Mouse (Mus musculus): Measurements from ENCODE around the gene Sgcb. TPM values are rescaled to one million over a fixed set of nuclear protein-coding genes. Genes with fewer than 3 reads are reported as not detected.

Gene Sgcb
- total RNA-seq (2021), result 21.3 and 26.9 TPM in 2 replicates
- long read RNA-seq, transcript Sgcb-201 (6 exons, 3,786 nt), result major isoform, 22 of 29 reads
- long read RNA-seq, partial matches to known transcripts, result 6 of 29 reads
- long read RNA-seq, other reads (novel, unspliced or antisense), result 1 of 29 reads

DNA sequence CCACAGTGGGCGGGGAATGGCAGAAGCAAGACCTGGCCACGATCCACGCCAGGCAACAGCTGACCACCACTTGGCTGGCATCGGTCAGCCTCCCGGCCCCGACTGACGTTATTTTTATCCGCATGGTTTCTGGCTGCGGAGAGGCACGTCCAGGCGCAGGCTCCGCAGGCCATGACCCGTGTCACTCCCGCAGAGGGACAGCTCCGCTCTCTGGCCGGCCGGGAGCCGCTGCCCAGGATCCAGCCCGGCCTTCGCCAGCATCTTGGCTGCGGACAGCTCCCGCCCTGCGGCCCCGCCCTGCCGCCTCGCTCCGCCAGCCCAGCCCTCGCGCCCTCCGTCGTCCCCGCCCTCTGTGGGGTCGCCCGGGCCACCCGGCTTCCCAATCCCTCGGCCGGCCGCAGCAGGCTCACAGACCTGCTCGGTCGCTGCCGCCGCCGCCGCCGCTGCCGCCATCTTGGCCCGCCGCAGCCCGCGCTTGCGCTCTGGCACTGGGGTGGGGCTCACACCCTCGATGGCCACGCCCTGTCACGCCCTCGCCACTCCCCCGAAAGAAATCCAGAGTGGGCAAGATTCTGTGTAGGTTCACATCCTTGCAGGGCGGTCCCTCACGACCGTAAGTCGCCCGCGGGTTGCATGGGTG is at the start of gene Sgcb:
Gene Sgcb, minus strand, starts transcription at position 530 of the 640 bp plus-strand sequence.
- DNase-seq, result peak; percentile 91

DNA sequence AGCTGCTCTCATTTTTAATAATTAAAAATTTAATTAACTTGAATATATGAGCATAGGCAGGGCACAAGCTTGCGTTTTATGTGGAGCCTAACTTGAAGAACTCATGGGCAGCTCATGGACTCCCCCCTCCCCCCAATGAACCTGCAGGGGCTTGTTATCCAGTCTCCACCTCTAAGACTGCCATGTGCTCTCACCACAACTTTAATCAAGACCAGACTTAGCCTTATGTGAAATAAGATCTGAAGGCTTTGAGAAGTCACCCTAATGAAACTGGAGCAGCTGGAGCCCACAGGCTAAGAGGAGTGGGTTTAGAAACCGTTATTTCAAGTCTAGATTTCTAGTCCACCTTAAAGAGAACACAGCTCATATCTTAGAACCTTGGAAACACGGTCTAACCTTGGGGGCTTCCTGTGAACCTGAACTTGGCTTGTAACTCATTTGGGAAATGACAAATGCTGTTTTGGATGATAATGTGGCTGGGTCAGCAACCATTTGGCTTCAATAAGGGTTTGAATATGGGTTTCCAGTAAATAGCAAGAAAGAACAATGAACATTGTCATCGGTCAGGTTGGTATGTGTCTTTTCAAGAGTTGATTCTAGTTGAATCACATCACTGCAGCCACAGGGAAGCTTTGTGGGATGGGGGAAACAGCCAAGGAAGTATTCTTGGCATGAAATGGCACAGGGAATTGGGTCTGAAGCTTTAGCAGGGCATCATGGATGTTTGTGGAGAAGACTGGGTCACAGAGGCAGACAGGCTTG is 46.8 kb upstream of the Sgcb start:
- DNase-seq, result no peak

DNA sequence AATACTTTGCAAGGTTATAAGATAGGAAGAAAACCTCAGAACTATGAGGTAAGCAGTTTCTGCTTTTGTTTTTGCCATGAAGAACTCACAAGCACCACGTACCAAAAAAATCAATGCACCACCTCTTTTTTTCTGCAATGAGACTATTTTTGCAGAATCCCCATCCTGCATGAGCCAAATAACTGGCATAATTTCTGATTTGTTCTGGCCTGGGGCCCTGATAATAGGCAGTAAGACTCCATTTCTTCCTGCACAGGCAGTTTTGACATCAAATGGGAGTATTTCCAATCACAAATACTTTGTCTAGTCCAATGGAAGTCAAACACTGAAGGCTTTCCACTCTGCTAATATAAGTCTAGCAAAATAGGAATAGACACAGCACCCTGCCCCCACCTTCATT is 46.2 kb upstream of the Sgcb start:
- no peak for DNase-seq

DNA sequence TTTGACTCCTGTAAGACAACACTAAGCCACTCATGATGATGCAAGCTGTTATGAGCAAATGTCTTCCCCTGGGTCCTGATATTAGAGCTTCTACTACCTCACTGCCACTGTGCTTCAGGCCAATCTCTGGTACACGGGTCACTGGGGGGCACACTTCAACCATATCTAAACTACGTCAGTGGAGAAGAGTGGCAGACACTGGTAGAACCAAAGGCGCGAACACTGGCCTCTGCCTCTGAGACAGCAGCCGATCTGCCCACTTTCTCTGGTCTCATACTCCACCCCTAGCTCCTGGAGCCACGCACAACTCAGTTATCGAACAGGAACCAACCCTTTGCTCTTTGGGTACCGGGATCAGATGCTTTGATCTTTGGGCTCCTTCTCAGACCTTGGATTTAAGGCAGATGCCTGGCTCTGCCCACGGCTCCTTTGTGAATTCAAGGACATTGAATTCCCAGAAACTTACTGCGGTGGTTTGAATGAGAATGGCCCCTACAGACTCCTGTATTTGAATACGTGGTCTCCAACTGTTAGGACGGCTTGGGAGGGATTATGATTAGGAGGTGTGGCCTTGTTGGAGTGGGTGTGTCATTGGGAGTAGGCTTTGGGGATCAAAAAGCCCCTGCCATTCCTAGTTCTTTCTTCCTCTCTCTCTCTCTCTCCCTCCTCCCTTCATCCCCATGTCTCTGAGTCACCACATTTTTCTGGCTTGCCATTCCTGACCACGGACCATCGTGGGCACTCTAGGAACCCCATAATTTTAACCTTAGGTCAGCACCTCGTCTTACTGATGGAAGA is 44.3 kb upstream of the Sgcb start:
- DNase-seq, result no peak

DNA sequence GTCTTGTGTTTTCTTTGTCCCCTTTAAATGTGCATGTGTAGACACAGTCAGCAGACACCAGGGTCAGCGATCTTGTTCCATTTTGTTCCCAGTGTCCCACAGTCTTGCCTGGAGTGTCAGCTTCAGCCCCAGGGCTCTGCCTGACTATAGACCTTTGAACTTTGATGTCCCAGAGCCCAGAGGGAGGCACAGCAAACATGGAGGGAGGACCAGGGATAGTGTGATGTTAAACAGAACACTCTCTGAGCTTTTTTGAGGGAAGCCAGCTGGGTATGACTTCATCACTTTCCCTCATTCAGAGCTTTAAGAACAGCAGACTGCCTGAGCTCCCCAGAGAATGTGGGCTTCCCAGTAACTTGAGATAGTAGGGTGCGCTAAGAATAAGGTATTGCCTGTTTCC is 42.6 kb upstream of the Sgcb start:
- no peak for DNase-seq

DNA sequence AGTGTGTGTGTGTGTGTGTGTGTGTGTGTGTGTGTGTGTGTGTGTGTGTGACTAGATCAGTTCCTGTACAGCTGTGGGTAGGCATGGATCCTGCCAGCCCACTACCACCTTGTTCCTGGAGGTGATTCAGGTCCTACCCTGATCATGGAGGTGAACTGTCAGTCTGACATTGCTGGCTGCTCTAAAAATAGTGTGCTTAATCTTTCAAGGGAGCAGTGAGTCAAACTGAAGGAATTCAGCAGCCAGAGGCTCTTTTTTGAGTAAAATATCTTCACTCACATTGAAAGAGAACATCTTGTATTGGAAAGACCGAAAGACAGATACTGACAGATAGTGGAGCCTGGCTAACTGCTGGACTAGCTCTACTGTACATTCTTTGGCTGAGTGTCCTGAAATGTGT is 41.0 kb upstream of the Sgcb start:
- DNase-seq, result no peak

DNA sequence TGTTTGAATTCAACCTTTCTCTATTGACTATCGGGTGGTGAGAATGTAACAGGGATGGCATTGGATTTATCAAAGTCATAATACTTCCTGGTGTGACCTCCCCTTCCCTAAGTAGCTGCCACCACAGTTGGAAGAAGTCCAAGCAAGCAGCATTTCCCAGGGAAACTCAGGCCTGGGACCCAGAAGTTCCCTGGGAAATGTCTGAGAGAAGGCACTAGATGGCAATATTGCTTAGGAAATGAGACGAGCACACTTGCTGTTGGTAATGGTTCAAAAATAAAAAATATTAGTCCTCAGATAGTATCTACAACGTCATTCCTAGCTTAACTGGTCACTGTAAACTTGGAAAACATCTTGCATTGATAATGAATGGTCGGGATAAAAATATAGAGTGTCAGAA is 38.6 kb upstream of the Sgcb start:
- DNase-seq, result no peak

DNA sequence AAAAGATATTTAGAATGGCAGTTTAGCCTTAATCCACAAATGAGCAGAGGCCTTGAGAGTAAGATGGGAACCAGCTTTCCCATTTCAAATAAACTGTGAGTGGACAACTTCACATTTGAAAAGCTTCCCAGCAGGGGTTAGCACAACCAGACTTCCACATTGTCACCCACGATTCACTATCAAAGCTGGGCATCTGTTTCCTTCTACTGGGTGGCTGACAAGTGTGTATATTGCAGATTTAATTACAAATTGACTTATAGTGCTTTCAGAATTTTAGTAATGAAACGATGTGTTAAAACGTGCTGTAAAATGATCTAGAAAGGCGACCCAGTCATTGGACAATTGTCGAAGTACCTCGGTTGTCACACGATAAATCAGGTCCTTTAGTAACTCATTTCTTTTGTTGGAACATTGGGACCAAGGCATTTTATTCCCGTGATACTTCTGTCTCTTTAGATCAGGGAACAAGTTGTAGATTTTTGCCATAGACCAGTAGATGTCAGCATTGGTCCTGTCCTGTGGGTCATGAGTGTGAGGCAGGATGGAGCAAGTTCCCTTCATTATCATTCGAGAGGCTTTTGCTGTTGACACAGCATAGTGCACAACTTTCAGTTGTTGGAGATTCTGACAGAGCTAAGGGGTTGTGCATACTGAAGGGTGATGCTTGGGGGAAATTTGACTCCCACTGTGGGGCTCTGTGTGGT is 36.3 kb upstream of the Sgcb start:
- DNase-seq, result no peak

DNA sequence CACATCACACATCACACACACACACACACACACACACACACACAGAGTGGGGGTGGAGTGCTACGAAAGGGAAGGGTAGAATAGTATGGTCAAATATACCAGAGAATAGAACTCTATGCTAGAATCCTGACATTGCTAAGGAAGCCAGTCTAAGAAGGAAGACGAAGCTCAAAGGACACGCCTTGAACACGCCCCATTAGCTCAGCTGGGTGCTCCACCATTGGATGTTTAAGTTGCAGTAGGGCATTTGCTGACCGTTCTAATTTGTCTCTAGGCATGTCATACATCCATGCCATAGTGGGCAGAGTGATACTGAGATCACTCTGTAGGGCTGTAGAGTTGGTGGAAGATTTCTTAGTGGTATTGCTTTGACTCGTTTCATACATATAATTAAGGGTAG is 35.6 kb upstream of the Sgcb start:
- no peak for DNase-seq

DNA sequence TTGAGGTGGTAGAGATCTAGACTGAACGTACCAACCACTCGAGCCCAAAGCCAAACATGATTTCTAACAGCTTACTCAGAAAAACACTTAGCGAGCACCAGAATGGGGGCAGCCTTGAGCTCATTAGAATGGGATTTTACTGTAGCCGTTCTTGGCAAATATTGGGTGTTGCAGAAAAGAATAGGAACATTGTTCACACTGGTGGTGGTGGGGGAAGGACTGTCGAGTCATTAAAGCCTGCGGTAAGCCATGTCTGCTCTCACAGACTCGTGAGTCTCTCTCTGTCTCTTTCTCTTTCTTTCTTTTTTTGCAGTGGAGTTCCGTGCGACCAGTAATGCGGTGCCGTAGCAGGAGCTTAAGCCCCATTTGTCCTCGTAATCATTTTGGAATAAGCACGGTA is 29.0 kb upstream of the Sgcb start:
- no peak for DNase-seq

DNA sequence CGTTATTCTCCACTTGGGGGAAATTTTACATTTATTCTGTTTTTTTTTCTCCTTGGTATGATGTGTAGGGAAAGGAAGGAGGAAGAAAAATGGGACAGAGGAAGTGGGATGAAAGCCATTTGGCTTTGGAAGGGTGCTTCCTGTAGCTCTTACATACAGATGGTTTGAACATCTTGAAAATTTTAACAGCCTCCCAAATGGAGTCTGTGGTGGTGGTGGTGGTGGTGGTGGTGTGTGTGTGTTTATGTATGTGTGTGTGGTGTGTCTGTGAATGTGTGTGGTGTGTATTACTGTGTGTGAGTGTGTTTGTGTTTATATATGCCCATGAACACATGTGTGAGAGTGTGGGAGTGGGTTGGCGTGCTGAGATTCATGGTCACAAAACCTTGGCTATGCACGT is 28.0 kb upstream of the Sgcb start:
- DNase-seq, result no peak

DNA sequence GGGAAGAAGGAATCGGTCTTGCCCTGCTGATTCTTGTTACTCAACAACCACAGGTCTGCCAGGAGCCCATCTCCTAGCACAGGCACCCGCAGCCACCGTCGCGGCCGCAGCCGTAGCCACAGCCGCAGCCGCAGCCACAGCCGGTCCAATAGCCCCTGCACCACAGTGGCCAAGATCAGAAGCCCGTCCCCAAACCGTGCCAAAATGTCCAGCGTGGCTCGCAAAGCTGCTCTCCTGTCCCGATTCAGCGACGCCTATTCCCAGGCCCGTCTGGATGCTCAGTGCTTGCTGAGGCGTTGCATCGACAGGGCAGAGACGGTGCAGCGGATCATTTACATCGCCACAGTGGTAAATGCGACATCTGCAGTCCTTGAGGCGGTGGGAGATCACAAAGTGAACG is 21.8 kb upstream of the Sgcb start:
- no peak for DNase-seq

DNA sequence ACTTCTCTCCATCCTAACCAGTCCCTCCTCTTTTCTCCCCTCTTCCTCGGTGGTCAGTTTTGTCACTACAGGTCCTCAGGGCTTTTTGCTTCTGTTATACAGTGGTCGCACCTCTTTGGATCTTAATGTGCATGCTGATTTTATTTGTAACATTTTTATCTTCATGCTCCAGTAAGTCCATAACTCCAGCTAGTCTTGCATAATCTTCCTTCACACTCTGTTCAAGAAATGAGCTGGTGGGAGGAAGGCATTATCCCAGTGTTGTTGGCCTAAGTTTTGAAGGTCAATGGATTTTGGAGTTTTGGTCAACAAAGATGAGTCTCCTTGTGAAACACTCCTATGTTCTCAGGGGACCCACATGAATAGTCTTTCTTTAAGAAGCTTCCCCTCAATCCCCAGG is 20.3 kb upstream of the Sgcb start:
- no peak for DNase-seq

DNA sequence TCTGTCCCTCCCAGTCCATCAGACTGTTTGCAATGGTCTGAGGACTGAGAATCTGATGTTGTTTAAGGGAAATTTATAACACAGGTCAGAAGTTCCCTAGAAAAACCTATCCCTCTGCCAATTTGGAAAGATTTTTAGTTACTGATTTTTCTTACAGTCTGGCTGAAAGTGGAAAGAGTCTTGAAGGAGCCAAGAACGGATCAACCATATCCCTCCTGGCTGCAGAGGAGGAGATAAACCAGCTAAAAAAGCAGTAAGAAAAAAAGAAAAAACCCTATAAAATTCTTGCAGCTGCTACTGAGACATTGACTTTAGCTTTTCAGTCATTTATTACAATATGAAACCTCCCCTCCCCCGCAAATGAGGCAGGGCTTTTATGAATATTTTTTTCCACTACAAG is 19.1 kb upstream of the Sgcb start:
- DNase-seq, result no peak

DNA sequence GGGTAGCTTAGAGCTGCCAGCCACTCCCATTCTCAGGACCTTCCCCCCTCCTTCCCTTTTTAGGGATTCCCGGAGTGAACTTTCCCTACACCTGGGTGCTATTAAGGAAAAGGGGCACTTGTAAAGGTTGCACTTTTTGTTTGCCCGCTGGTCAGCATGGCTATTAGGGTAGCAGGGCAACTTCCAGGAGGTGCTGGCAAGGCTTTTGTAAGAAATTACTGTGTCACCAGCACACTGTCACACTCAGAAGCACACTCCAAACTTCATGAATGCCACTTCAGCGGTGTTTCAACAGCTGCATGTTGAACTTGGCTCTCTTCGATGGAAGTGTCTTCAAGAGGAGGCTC is 4.2 kb upstream of the Sgcb start:
- no peak for DNase-seq

DNA sequence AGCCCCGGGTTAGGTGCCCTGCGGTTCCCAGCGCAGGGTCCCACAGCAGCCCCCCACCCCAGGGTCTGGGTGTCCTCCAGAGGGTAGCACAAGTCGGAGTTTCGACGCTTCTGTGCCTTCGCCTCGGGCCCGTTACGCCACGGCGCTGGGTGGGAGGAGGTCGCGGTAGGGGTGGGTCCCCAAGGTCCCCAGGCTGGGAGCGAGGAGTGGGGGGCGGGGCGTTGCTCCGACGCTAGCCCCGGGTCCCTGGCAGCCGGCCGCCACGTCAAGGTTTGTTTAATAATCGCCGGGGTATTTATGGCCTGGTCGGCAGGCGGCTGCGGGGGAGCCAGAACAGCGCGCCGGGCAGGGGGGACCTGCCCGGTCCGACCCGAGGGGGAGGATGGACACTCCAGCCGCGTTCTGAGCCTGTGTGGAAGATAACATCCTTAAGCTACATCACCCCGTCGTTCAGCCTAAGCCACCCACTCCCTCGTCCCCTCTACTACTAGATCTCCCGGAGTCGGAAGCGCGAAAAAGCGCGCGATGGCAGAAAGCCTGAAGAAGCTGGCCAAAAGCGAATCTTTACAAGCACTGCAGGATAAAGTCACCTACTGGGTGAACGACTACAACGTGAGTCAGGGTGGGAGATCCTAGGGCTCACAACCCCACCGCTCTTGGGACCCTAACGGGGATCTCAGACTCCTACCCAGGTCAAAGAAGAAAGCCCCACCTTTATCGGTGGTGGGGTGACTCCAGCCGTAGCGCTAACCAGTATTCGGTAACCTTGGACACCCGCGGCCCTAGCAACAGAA is 3.7 kb upstream of the Sgcb start, which contains the start of gene Spata18:
Gene Spata18, plus strand, starts transcription at position 319 of the 794 bp plus-strand sequence.
- DNase-seq, result peak; percentile 30

DNA sequence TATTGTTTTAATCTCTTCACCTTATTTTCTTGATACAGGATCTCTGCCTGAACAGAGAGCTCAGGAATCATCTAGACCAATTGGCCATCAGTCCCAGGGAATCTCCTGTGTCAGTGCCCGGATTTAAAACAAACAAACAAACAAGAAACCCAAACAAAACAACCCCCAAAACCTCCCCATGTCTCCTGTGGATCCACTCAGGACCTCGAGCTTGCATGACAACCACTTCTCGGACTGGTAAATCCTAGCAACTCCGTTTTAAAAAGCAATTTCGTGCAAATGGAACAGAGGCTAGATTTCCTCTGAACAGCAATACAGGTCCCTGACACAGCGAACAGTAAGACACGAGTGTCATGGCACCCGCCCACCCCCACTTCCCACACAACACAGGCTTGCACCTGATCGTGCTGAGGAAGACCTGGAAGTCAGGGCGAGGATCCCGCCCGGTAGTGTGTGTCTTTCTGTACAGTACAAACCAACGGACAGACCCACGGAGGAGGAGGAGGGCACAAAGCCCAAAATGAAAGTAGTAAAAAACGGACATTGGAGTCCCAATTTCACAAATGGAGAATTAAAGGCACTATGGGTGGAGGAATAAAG is 2.9 kb upstream of the Sgcb start:
- DNase-seq, result no peak

DNA sequence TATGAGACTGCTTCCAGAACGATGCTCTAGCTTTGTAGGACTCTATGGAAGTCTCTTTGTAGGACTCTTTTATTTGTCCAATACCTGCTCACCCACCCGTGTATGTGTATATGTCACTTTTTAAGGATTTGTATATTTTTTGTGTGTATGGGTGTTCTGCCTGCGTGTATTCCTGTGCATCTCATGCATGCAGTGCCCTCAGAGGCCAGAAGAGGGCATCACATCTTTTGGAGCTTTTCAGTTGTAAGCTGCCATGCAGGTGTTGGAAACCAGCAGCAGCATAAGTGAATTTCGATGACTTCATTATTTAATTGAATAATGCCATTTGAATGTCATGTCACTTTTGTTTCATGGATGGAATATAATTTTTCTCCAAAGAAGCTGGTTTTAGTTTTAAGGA is 5.5 kb downstream of the Sgcb start:
- DNase-seq, result peak; percentile 15

DNA sequence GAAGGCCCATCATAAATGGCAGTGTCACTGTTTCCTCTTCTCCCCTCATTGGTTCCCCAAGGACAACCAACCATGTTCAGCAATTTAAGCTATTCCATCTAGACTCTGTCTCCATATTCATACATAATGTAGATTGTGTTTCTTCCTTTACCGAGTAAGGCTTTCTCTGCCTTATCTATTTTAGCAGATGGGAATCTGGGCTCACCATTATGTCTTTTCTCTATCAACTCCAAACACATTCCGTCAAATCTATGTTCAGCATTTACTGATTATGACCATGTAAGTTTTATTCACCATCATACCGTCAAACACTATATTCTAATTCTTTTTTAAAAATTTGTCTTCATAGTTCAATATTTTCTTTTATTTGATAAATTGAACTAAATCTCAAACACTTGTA is 6.5 kb downstream of the Sgcb start:
- no peak for DNase-seq

DNA sequence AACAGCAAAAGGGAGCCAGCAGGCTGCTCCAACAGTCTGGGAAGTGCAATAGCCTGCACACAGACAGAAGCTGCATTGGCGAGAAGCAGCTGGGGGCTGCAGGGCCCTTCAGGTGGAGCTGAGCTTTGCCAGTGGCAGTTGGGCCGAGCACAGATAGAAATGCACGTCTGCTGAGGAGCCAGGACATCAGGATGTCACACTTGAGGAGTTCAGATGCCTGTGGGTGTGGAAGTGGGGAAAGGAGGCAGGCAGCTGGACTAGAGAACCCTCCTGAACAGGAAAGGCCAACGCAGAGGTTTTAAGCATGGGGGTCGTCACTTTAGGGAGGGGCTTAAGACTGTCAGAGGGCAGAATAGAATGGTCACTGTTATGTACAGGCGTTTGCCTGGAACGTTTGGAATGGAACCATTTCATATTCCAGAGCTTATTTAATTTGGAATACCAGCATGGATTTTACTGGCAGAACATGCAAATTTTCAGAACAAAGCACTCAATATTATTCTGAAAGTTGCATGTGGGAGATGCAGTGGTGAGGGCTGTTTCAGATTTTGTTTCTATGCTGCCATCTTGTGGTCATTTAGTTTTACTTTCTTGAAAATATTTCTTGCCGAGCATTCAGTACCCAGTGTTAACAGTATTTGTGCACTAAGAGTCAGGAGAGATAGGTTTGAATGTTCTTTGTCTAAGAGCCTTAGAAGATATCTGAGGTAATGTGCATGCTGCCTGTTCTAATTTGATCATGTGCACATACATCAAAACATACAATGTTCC is 10.1 kb downstream of the Sgcb start:
- no peak for DNase-seq

All from adrenal gland, postnatal 25 days (tissue).